Mouse (Mus musculus) MEL (cell line): ENCODE measurements around the gene Kat6b. TPM values are rescaled to one million over a fixed set of nuclear protein-coding genes. Genes with fewer than 3 reads are reported as not detected.

Experiments used
- DNase-seq: peaks from one replicate; pipeline ENCODE4 v3.0.0; 2011; ENCODE audit warnings: low read depth, low spot score
- H3K27ac ChIP-seq: 2 replicates; pipeline ENCODE4 v1.5.1; 2012; ENCODE audit warnings: low read depth, mild to moderate bottlenecking, control low read depth, low read length, moderate library complexity; ENCODE audit not compliant: control insufficient read depth
- H3K27me3 ChIP-seq, 2 experiments: fragments of 150-350 bp in 1 of 2; sonication (generic) in 1 of 2; 2 replicates each; pipeline ENCODE4 v1.6.1; 2012; ENCODE audit warnings: low read length in 2 of 2, mild to moderate bottlenecking in 2 of 2, improper control_type of control experiment in 1 of 2, moderate library complexity in 1 of 2; ENCODE audit not compliant: insufficient read depth in 2 of 2, control insufficient read depth in 1 of 2
- H3K36me3 ChIP-seq, 2 experiments: 2 replicates each; pipeline ENCODE4 v1.6.1; 2012 to 2014; ENCODE audit warnings: low read length in 2 of 2, improper control_type of control experiment in 1 of 2, inconsistent platforms in 1 of 2, mild to moderate bottlenecking in 1 of 2; ENCODE audit not compliant: insufficient read depth in 2 of 2, control insufficient read depth in 1 of 2
- H3K4me1 ChIP-seq, 2 experiments: fragments of 150-350 bp in 1 of 2; sonication (generic) in 1 of 2; 2 replicates each; pipeline ENCODE4 v1.6.1; 2012; ENCODE audit warnings: low read length in 2 of 2, improper control_type of control experiment in 1 of 2, mild to moderate bottlenecking in 1 of 2; ENCODE audit not compliant: insufficient read depth in 2 of 2, control insufficient read depth in 1 of 2
- H3K4me3 ChIP-seq, 2 experiments: fragments of 150-350 bp in 1 of 2; sonication (generic) in 1 of 2; 2 replicates each; pipeline ENCODE4 v1.5.1; 2012; ENCODE audit warnings: low read depth in 2 of 2, low read length in 2 of 2, mild to moderate bottlenecking in 2 of 2, moderate library complexity in 2 of 2, control low read depth in 1 of 2, improper control_type of control experiment in 1 of 2; ENCODE audit not compliant: control insufficient read depth in 1 of 2, insufficient read depth in 1 of 2
- H3K79me2 ChIP-seq: 2 replicates; pipeline ENCODE4 v1.6.1; 2012; ENCODE audit warnings: mild to moderate bottlenecking, low read length, moderate library complexity; ENCODE audit not compliant: control insufficient read depth, poor library complexity, insufficient read depth
- H3K9ac ChIP-seq: 2 replicates; pipeline ENCODE4 v1.6.1; 2012; ENCODE audit warnings: low read depth, mild to moderate bottlenecking, control low read depth, low read length, moderate library complexity; ENCODE audit not compliant: control insufficient read depth, poor library complexity, severe bottlenecking
- H3K9me3 ChIP-seq: fragments of 150-350 bp; sonication (generic); replicated peaks from 2 replicates; pipeline ENCODE4 v1.6.1; 2012; ENCODE audit warnings: mild to moderate bottlenecking, low read length, improper control_type of control experiment, moderate library complexity; ENCODE audit not compliant: insufficient read depth
- CHD1 ChIP-seq: IDR thresholded peaks from 2 replicates; pipeline ENCODE4 v1.6.1; 2012; ENCODE audit warnings: low read depth, mild to moderate bottlenecking, inconsistent platforms, low read length, improper control_type of control experiment
- E2F4 ChIP-seq: IDR thresholded peaks from 2 replicates; pipeline ENCODE4 v1.6.1; 2011; ENCODE audit warnings: low read depth, low read length, improper control_type of control experiment, borderline replicate concordance
- GABPA ChIP-seq: IDR thresholded peaks from 2 replicates; pipeline ENCODE4 v1.6.1; 2012; ENCODE audit warnings: low read depth, mild to moderate bottlenecking, inconsistent platforms, low read length, improper control_type of control experiment, moderate library complexity
- HCFC1 ChIP-seq: IDR thresholded peaks from 2 replicates; pipeline ENCODE4 v1.6.1; 2012; ENCODE audit warnings: low read depth, mild to moderate bottlenecking, inconsistent platforms, low read length, improper control_type of control experiment, moderate library complexity
- JUND ChIP-seq: IDR thresholded peaks from 2 replicates; pipeline ENCODE4 v1.6.1; 2011; ENCODE audit warnings: low read depth, mild to moderate bottlenecking, improper control_type of control experiment, low read length
- MAX ChIP-seq: IDR thresholded peaks from 2 replicates; pipeline ENCODE4 v1.6.1; 2011; ENCODE audit warnings: low read length, improper control_type of control experiment
- MAZ ChIP-seq: IDR thresholded peaks from 2 replicates; pipeline ENCODE4 v1.6.1; 2012; ENCODE audit warnings: low read depth, mild to moderate bottlenecking, inconsistent platforms, low read length, improper control_type of control experiment
- MEF2A ChIP-seq: IDR thresholded peaks from 2 replicates; pipeline ENCODE4 v1.6.1; 2014; ENCODE audit warnings: low read depth, mild to moderate bottlenecking, inconsistent platforms, low read length, improper control_type of control experiment; ENCODE audit not compliant: poor library complexity, insufficient replicate concordance, severe bottlenecking; ENCODE audit errors: extremely low read depth
- MXI1 ChIP-seq: IDR thresholded peaks from 2 replicates; pipeline ENCODE4 v1.6.1; 2011; ENCODE audit warnings: mild to moderate bottlenecking, low read depth, low read length, improper control_type of control experiment
- MYC ChIP-seq: IDR thresholded peaks from 2 replicates; pipeline ENCODE4 v1.6.1; 2011; ENCODE audit warnings: low read depth, mild to moderate bottlenecking, low read length, improper control_type of control experiment, moderate library complexity
- NELFE ChIP-seq: IDR thresholded peaks from 2 replicates; pipeline ENCODE4 v1.6.1; 2011; ENCODE audit warnings: low read depth, low read length, improper control_type of control experiment
- NRF1 ChIP-seq: IDR thresholded peaks from 2 replicates; pipeline ENCODE4 v1.6.1; 2014; ENCODE audit warnings: low read depth, mild to moderate bottlenecking, inconsistent platforms, low read length, improper control_type of control experiment, moderate library complexity; ENCODE audit not compliant: poor library complexity, insufficient read depth, severe bottlenecking
- POLR2A ChIP-seq, 2 experiments: IDR thresholded peaks; 2 replicates each; pipeline ENCODE4 v1.6.1; 2011 to 2012; ENCODE audit warnings: low read length in 2 of 2, mild to moderate bottlenecking in 2 of 2, control low read depth in 1 of 2, improper control_type of control experiment in 1 of 2, low read depth in 1 of 2, moderate library complexity in 1 of 2; ENCODE audit not compliant: control insufficient read depth in 1 of 2, insufficient read depth in 1 of 2, poor library complexity in 1 of 2
- POLR2AphosphoS5 ChIP-seq: IDR thresholded peaks from 2 replicates; pipeline ENCODE4 v1.6.1; 2012; ENCODE audit warnings: low read depth, borderline replicate concordance, mild to moderate bottlenecking, inconsistent platforms, low read length, moderate library complexity, mixed read lengths
- RCOR1 ChIP-seq: IDR thresholded peaks from 2 replicates; pipeline ENCODE4 v1.6.1; 2012; ENCODE audit warnings: low read depth, mild to moderate bottlenecking, inconsistent platforms, low read length, improper control_type of control experiment
- SIN3A ChIP-seq: IDR thresholded peaks from 2 replicates; pipeline ENCODE4 v1.6.1; 2012; ENCODE audit warnings: low read length, improper control_type of control experiment, inconsistent platforms
- TAL1 ChIP-seq: IDR thresholded peaks from 2 replicates; pipeline ENCODE4 v1.6.1; 2012; ENCODE audit warnings: mild to moderate bottlenecking, inconsistent platforms, low read length, moderate library complexity, mixed read lengths
- TBP ChIP-seq: IDR thresholded peaks from 2 replicates; pipeline ENCODE4 v1.8.0; 2011; ENCODE audit warnings: low read depth, low read length, improper control_type of control experiment
- TCF12 ChIP-seq: IDR thresholded peaks from 2 replicates; pipeline ENCODE4 v1.6.1; 2014; ENCODE audit warnings: low read depth, mild to moderate bottlenecking, inconsistent platforms, low read length, improper control_type of control experiment, moderate library complexity
- ZMIZ1 ChIP-seq: IDR thresholded peaks from 2 replicates; pipeline ENCODE4 v1.6.1; 2012; ENCODE audit warnings: low read depth, mild to moderate bottlenecking, inconsistent platforms, low read length, improper control_type of control experiment, moderate library complexity
- ZNF384 ChIP-seq: IDR thresholded peaks from 2 replicates; pipeline ENCODE4 v1.6.1; 2012; ENCODE audit warnings: low read depth, mild to moderate bottlenecking, inconsistent platforms, low read length, improper control_type of control experiment
- polyA plus RNA-seq, 2 experiments: library from polyadenylated mRNA; stranded (reverse) in 1 of 2; unstranded in 1 of 2; fragments of >175 nt in 1 of 2; fragments of >200 nt in 1 of 2; gene quantifications; 2 replicates each; pipeline versions ENCODE4 v1.2.1 to v1.2.4; 2012; ENCODE audit warnings: low replicate concordance in 2 of 2, low read depth in 1 of 2; ENCODE audit not compliant: insufficient read length in 2 of 2, insufficient read depth in 1 of 2, missing spikeins in 1 of 2
- total RNA-seq: library from RNA; depleted of rRNA; stranded (reverse); fragments of 300-350 nt; gene quantifications from 2 replicates; pipeline ENCODE4 v1.2.3, GENCODE M21; 2012

Kat6b gene
- total and polyA plus RNA-seq, 3 experiments: 1.8 to 5.4 TPM; not detected in 1

- no peaks in the 10 kb centered on the region for H3K27me3 ChIP-seq
- TF ChIP-seq MXI1 (no peak), ZMIZ1 (no peak), TAL1 (no peak), TBP (no peak)
- DNase-seq: no peak
- H3K4me1 ChIP-seq: no peaks in the 10 kb centered on the region
- H3K9me3 ChIP-seq: no peaks in the 10 kb centered on the region
- no peaks in the 10 kb centered on the region for H3K36me3 ChIP-seq
- no peak overlapping the region for H3K4me3 ChIP-seq
- no peak overlapping the region for H3K27ac ChIP-seq
- H3K79me2 ChIP-seq: no peaks in the 10 kb centered on the region
- no peak overlapping the region for H3K9ac ChIP-seq
Observed at GRCm38 (mm10) chr14:21441772-21442533, 39.3 kb upstream of the Kat6b start.

DNA sequence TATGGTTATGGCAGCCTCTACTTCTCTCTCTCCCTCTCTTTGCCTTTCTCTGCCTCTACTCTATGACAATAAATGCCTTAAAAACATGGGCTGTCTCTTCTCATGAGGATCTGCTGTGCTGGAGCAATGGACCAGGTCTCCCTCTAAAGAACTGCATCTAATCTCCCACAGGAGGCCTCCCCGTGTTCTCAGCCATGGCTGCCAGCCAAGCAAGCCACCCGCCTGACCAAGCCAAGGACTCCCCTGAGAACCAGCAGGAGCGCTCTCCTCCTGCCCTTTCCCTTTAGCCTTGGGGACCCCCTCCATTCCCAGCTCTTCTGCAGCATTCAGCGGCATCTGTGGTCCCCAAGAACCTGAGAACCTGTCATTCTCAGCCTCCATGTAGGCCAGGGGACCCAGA is 28.7 kb upstream of the Kat6b start:
- H3K9ac ChIP-seq: no peak overlapping the region
- H3K9me3 ChIP-seq: no peaks in the 10 kb centered on the region
- no peak overlapping the region for H3K4me3 ChIP-seq
- no peaks in the 10 kb centered on the region for H3K4me1 ChIP-seq
- no peak for DNase-seq
- TF ChIP-seq E2F4 (no peak), TCF12 (no peak), TAL1 (no peak), GABPA (no peak), NELFE (no peak), ZNF384 (no peak), RCOR1 (no peak), ZMIZ1 (no peak), NRF1 (no peak), CHD1 (no peak), MAZ (no peak), HCFC1 (no peak), SIN3A (no peak), MYC (no peak), POLR2AphosphoS5 (no peak), TBP (no peak), POLR2A (IDR thresholded peaks at IDR 0.05; ENCODE audit: control insufficient read depth in 1 of 2, insufficient read depth in 1 of 2, low read depth in 1 of 2, low read length in 2 of 2, poor library complexity in 1 of 2) (no peak), MAX (no peak), MEF2A (no peak), JUND (no peak)
- no peak overlapping the region for H3K27ac ChIP-seq
- no peaks in the 10 kb centered on the region for H3K79me2 ChIP-seq
- no peaks in the 10 kb centered on the region for H3K36me3 ChIP-seq
- no peaks in the 10 kb centered on the region for H3K27me3 ChIP-seq
